Mouse (Mus musculus): ENCODE results near the gene Zfp398.

Zfp398 gene

GRCm38 (mm10) chr6:47899416-47899815 lies 64.0 kb downstream of the Zfp398 start:
- in situ Hi-C loops (cut with MseI, MboI): no loop called here

GRCm38 (mm10) chr6:47903587-47903986 lies 68.1 kb downstream of the Zfp398 start:
- in situ Hi-C loops (cut with MseI, MboI): no loop called here

- in situ Hi-C loops (cut with MseI, MboI): no loop called here
Observed at GRCm38 (mm10) chr6:47904361-47904760, 68.9 kb downstream of the Zfp398 start.

GRCm38 (mm10) chr6:47904917-47905695 lies 69.6 kb downstream of the Zfp398 start:
- in situ Hi-C loops (cut with MseI, MboI): no loop called here

GRCm38 (mm10) chr6:47906326-47906725 lies 70.9 kb downstream of the Zfp398 start:
- in situ Hi-C loops (cut with MseI, MboI): no loop called here

GRCm38 (mm10) chr6:47909007-47909406 lies 73.5 kb downstream of the Zfp398 start:
- in situ Hi-C loops (cut with MseI, MboI): no loop called here

- in situ Hi-C loops (cut with MseI, MboI): no loop called here
Observed at GRCm38 (mm10) chr6:47911650-47912049, 76.2 kb downstream of the Zfp398 start.

- in situ Hi-C loops (cut with MseI, MboI): no loop called here
Observed at GRCm38 (mm10) chr6:47912991-47913390, 77.5 kb downstream of the Zfp398 start.

- in situ Hi-C loops (cut with MseI, MboI): no loop called here
Observed at GRCm38 (mm10) chr6:47917051-47917450, 81.6 kb downstream of the Zfp398 start.

- in situ Hi-C loops (cut with MseI, MboI): no loop called here
Observed at GRCm38 (mm10) chr6:47918768-47919274, 83.4 kb downstream of the Zfp398 start.

- in situ Hi-C loops (cut with MseI, MboI): no loop called here
Observed at GRCm38 (mm10) chr6:47919646-47920446, 84.4 kb downstream of the Zfp398 start.

- in situ Hi-C loops (cut with MseI, MboI): no loop called here
Observed at GRCm38 (mm10) chr6:47920447-47921340, 85.2 kb downstream of the Zfp398 start, which contains the start of gene Zfp212. TSS of gene Zfp212 (plus strand) at chr6:47920476.

Measured in mouse trophoblast stem cell (cell line).